Mouse (Mus musculus): ENCODE data around the gene Slc35f6. TPM values are rescaled to one million over a fixed set of nuclear protein-coding genes. Genes with fewer than 3 reads are reported as not detected.

The Slc35f6 gene
- 51.4 and 52.6 TPM in 2 replicates for total RNA-seq (2021)
- long read RNA-seq, full-length matches to known transcripts: 38 of 53 reads
- long read RNA-seq, partial matches to known transcripts: 9 of 53 reads
- long read RNA-seq, other reads (novel, unspliced or antisense): 6 of 53 reads

GRCm38 (mm10) chr5:30647815-30648560 is at the start of gene Slc35f6:
TSS of gene Slc35f6 (plus strand) at chr5:30647933.
- DNase-seq: peak; percentile 96

- DNase-seq: no peak
Observed at GRCm38 (mm10) chr5:30601397-30601796, 46.3 kb upstream of the Slc35f6 start.

GRCm38 (mm10) chr5:30603255-30603654 is 44.5 kb upstream of the Slc35f6 start:
- no peak for DNase-seq

- no peak for DNase-seq
Observed at GRCm38 (mm10) chr5:30603926-30604325, 43.8 kb upstream of the Slc35f6 start.

- peak; percentile 63 for DNase-seq
Observed at GRCm38 (mm10) chr5:30604769-30605188, 43.0 kb upstream of the Slc35f6 start.

- no peak for DNase-seq
Observed at GRCm38 (mm10) chr5:30605649-30606048, 42.1 kb upstream of the Slc35f6 start.

GRCm38 (mm10) chr5:30606424-30607073 is 41.2 kb upstream of the Slc35f6 start:
- peak; percentile 67 for DNase-seq

GRCm38 (mm10) chr5:30609094-30609493 is 38.6 kb upstream of the Slc35f6 start:
- DNase-seq: no peak

- DNase-seq: no peak
Observed at GRCm38 (mm10) chr5:30609918-30610645, 37.7 kb upstream of the Slc35f6 start.

GRCm38 (mm10) chr5:30611091-30611490 is 36.6 kb upstream of the Slc35f6 start:
- no peak for DNase-seq

GRCm38 (mm10) chr5:30611689-30612088 is 36.0 kb upstream of the Slc35f6 start:
- DNase-seq: no peak

- no peak for DNase-seq
Observed at GRCm38 (mm10) chr5:30612575-30612974, 35.2 kb upstream of the Slc35f6 start.

GRCm38 (mm10) chr5:30613242-30613641 is 34.5 kb upstream of the Slc35f6 start:
- no peak for DNase-seq

- peak; percentile 89 for DNase-seq
Observed at GRCm38 (mm10) chr5:30614221-30614620, 33.5 kb upstream of the Slc35f6 start.

- DNase-seq: peak; percentile 44
Observed at GRCm38 (mm10) chr5:30615416-30615815, 32.3 kb upstream of the Slc35f6 start.

GRCm38 (mm10) chr5:30615819-30616218 is 31.9 kb upstream of the Slc35f6 start:
- no peak for DNase-seq

GRCm38 (mm10) chr5:30616644-30617043 is 31.1 kb upstream of the Slc35f6 start:
- no peak for DNase-seq

- DNase-seq: no peak
Observed at GRCm38 (mm10) chr5:30617357-30617756, 30.4 kb upstream of the Slc35f6 start.

GRCm38 (mm10) chr5:30617851-30618250 is 29.9 kb upstream of the Slc35f6 start:
- DNase-seq: peak; percentile 85

- DNase-seq: no peak
Observed at GRCm38 (mm10) chr5:30618376-30619003, 29.2 kb upstream of the Slc35f6 start.

- DNase-seq: no peak
Observed at GRCm38 (mm10) chr5:30619211-30619610, 28.5 kb upstream of the Slc35f6 start.

GRCm38 (mm10) chr5:30620567-30620966 is 27.2 kb upstream of the Slc35f6 start:
- no peak for DNase-seq

Data from adrenal gland, postnatal 25 days (tissue).